Mouse (Mus musculus): ENCODE measurements around the gene Ddx39. TPM values are rescaled to one million over a fixed set of nuclear protein-coding genes. Genes with fewer than 3 reads are reported as not detected.

The Ddx39 gene
- polyA plus RNA-seq, 1 experiment from 2014 or later = 114 TPM

GRCm38 (mm10) chr8:83672936-83673335, 42.0 kb upstream of the Ddx39 start:
- Histone ChIP-seq H3K27me3 (ENCODE audit: control insufficient read depth, insufficient read depth, low read length) (peaks cover 3% of the 10 kb centered on the region; the same call in 1 of the 2 replicates), H3K27ac (replicated peaks in 1 of 2; ENCODE audit: control insufficient read depth in 1 of 2, insufficient read depth in 1 of 2, low read depth in 2 of 2, low read length in 2 of 2) (no peak overlapping the region), H3K9ac (ENCODE audit: low read length) (no peak overlapping the region), H3K4me1 (ENCODE audit: control insufficient read depth in 2 of 2, insufficient read depth in 2 of 2, low read length in 2 of 2) (peaks cover 6 to 9% of the 10 kb centered on the region in 2 experiments; a peak in 3 of 4 replicates), H3K36me3 (ENCODE audit: control insufficient read depth, insufficient read depth, low read length) (peaks cover 82% of the 10 kb centered on the region), H3K4me2 (ENCODE audit: low read length) (no peak overlapping the region), H3K4me3 (ENCODE audit: control insufficient read depth in 1 of 2, insufficient read depth in 1 of 2, low read depth in 1 of 2, low read length in 2 of 2) (no peak overlapping the region), H3K9me3 (ENCODE audit: control insufficient read depth, low read length) (no peaks in the 10 kb centered on the region)
- ATAC-seq (ENCODE audit: insufficient number of reproducible peaks, insufficient read depth, low FRiP score, low read depth) = no peak
- 60% methylated on average over 5 of the region's 5 CpGs for WGBS

GRCm38 (mm10) chr8:83674497-83674896, 40.5 kb upstream of the Ddx39 start:
- no peak overlapping the region for H3K9ac ChIP-seq (ENCODE audit: low read length)
- no peaks in the 10 kb centered on the region for H3K27me3 ChIP-seq (ENCODE audit: control insufficient read depth, insufficient read depth, low read length)
- ATAC-seq (ENCODE audit: insufficient number of reproducible peaks, insufficient read depth, low FRiP score, low read depth) = no peak
- no peaks in the 10 kb centered on the region for H3K4me1 ChIP-seq (ENCODE audit: control insufficient read depth in 2 of 2, insufficient read depth in 2 of 2, low read length in 2 of 2)
- peaks cover 88% of the 10 kb centered on the region for H3K36me3 ChIP-seq (ENCODE audit: control insufficient read depth, insufficient read depth, low read length)
- no peaks in the 10 kb centered on the region for H3K9me3 ChIP-seq (ENCODE audit: control insufficient read depth, low read length)
- no peak overlapping the region for H3K4me3 ChIP-seq (ENCODE audit: control insufficient read depth in 1 of 2, insufficient read depth in 1 of 2, low read depth in 1 of 2, low read length in 2 of 2)
- no peak overlapping the region for H3K4me2 ChIP-seq (ENCODE audit: low read length)
- no peak overlapping the region for H3K27ac ChIP-seq (replicated peaks in 1 of 2; ENCODE audit: control insufficient read depth in 1 of 2, insufficient read depth in 1 of 2, low read depth in 2 of 2, low read length in 2 of 2)
- 92% methylated on average over 5 of the region's 5 CpGs for WGBS

GRCm38 (mm10) chr8:83679866-83680265, 35.1 kb upstream of the Ddx39 start:
- Histone ChIP-seq H3K4me3 (ENCODE audit: control insufficient read depth in 1 of 2, insufficient read depth in 1 of 2, low read depth in 1 of 2, low read length in 2 of 2) (no peak overlapping the region), H3K36me3 (ENCODE audit: control insufficient read depth, insufficient read depth, low read length) (peaks cover 86% of the 10 kb centered on the region), H3K27me3 (ENCODE audit: control insufficient read depth, insufficient read depth, low read length) (no peaks in the 10 kb centered on the region), H3K4me1 (ENCODE audit: control insufficient read depth in 2 of 2, insufficient read depth in 2 of 2, low read length in 2 of 2) (peaks cover 10 to 14% of the 10 kb centered on the region in 2 experiments; a peak in 3 of 4 replicates), H3K27ac (replicated peaks in 1 of 2; ENCODE audit: control insufficient read depth in 1 of 2, insufficient read depth in 1 of 2, low read depth in 2 of 2, low read length in 2 of 2) (no peak overlapping the region), H3K4me2 (ENCODE audit: low read length) (no peak overlapping the region), H3K9me3 (ENCODE audit: control insufficient read depth, low read length) (no peaks in the 10 kb centered on the region), H3K9ac (ENCODE audit: low read length) (no peak overlapping the region)
- ATAC-seq (ENCODE audit: insufficient number of reproducible peaks, insufficient read depth, low FRiP score, low read depth) = no peak
- 92% methylated on average over 12 of the region's 12 CpGs for WGBS

GRCm38 (mm10) chr8:83680603-83681002, 34.4 kb upstream of the Ddx39 start:
- no peak overlapping the region for H3K9ac ChIP-seq (ENCODE audit: low read length)
- H3K4me3 ChIP-seq (ENCODE audit: control insufficient read depth in 1 of 2, insufficient read depth in 1 of 2, low read depth in 1 of 2, low read length in 2 of 2) = no peak overlapping the region
- no peak for ATAC-seq (ENCODE audit: insufficient number of reproducible peaks, insufficient read depth, low FRiP score, low read depth)
- peak overlapping the region; percentile 59 to 64 for H3K27ac ChIP-seq (replicated peaks in 1 of 2; ENCODE audit: control insufficient read depth in 1 of 2, insufficient read depth in 1 of 2, low read depth in 2 of 2, low read length in 2 of 2)
- H3K9me3 ChIP-seq (ENCODE audit: control insufficient read depth, low read length) = no peaks in the 10 kb centered on the region
- no peaks in the 10 kb centered on the region for H3K27me3 ChIP-seq (ENCODE audit: control insufficient read depth, insufficient read depth, low read length)
- peaks cover 91% of the 10 kb centered on the region for H3K36me3 ChIP-seq (ENCODE audit: control insufficient read depth, insufficient read depth, low read length)
- H3K4me2 ChIP-seq (ENCODE audit: low read length) = no peak overlapping the region
- peaks cover 10 to 14% of the 10 kb centered on the region in 2 experiments; a peak in 3 of 4 replicates for H3K4me1 ChIP-seq (ENCODE audit: control insufficient read depth in 2 of 2, insufficient read depth in 2 of 2, low read length in 2 of 2)
- 67% methylated on average over 5 of the region's 5 CpGs for WGBS

- H3K4me2 ChIP-seq (ENCODE audit: low read length) = no peak overlapping the region
- no peaks in the 10 kb centered on the region for H3K9me3 ChIP-seq (ENCODE audit: control insufficient read depth, low read length)
- ATAC-seq (ENCODE audit: insufficient number of reproducible peaks, insufficient read depth, low FRiP score, low read depth) = 0 out of 2 replicates have a peak, but pooled peaks have one; percentile 40
- 16% methylated on average over 6 of the region's 6 CpGs for WGBS
- H3K4me1 ChIP-seq (ENCODE audit: control insufficient read depth in 2 of 2, insufficient read depth in 2 of 2, low read length in 2 of 2) = peaks cover 10 to 14% of the 10 kb centered on the region in 2 experiments; a peak in 3 of 4 replicates
- H3K9ac ChIP-seq (ENCODE audit: low read length) = no peak overlapping the region
- H3K27me3 ChIP-seq (ENCODE audit: control insufficient read depth, insufficient read depth, low read length) = no peaks in the 10 kb centered on the region
- H3K4me3 ChIP-seq (ENCODE audit: control insufficient read depth in 1 of 2, insufficient read depth in 1 of 2, low read depth in 1 of 2, low read length in 2 of 2) = no peak overlapping the region
- peak overlapping the region; percentile 59 to 64 for H3K27ac ChIP-seq (replicated peaks in 1 of 2; ENCODE audit: control insufficient read depth in 1 of 2, insufficient read depth in 1 of 2, low read depth in 2 of 2, low read length in 2 of 2)
- peaks cover 93% of the 10 kb centered on the region for H3K36me3 ChIP-seq (ENCODE audit: control insufficient read depth, insufficient read depth, low read length)
Observed at GRCm38 (mm10) chr8:83681099-83681498, 33.9 kb upstream of the Ddx39 start.

- Histone ChIP-seq H3K4me2 (ENCODE audit: low read length) (no peak overlapping the region), H3K36me3 (ENCODE audit: control insufficient read depth, insufficient read depth, low read length) (peaks cover 76% of the 10 kb centered on the region), H3K27ac (replicated peaks in 1 of 2; ENCODE audit: control insufficient read depth in 1 of 2, insufficient read depth in 1 of 2, low read depth in 2 of 2, low read length in 2 of 2) (no peak overlapping the region), H3K9me3 (ENCODE audit: control insufficient read depth, low read length) (no peaks in the 10 kb centered on the region), H3K4me1 (ENCODE audit: control insufficient read depth in 2 of 2, insufficient read depth in 2 of 2, low read length in 2 of 2) (peaks cover 10 to 14% of the 10 kb centered on the region in 2 experiments; a peak in 3 of 4 replicates), H3K27me3 (ENCODE audit: control insufficient read depth, insufficient read depth, low read length) (no peaks in the 10 kb centered on the region), H3K9ac (ENCODE audit: low read length) (no peak overlapping the region), H3K4me3 (ENCODE audit: control insufficient read depth in 1 of 2, insufficient read depth in 1 of 2, low read depth in 1 of 2, low read length in 2 of 2) (no peak overlapping the region)
- 82% methylated on average over 9 of the region's 9 CpGs for WGBS
- ATAC-seq (ENCODE audit: insufficient number of reproducible peaks, insufficient read depth, low FRiP score, low read depth) = no peak
Observed at GRCm38 (mm10) chr8:83684517-83684916, 30.5 kb upstream of the Ddx39 start.

GRCm38 (mm10) chr8:83689264-83689663, 25.7 kb upstream of the Ddx39 start:
- H3K27me3 ChIP-seq (ENCODE audit: control insufficient read depth, insufficient read depth, low read length) = no peaks in the 10 kb centered on the region
- no peaks in the 10 kb centered on the region; a peak in 1 of 4 replicates for H3K4me1 ChIP-seq (ENCODE audit: control insufficient read depth in 2 of 2, insufficient read depth in 2 of 2, low read length in 2 of 2)
- WGBS = 90% methylated on average over 6 of the region's 6 CpGs
- H3K9ac ChIP-seq (ENCODE audit: low read length) = no peak overlapping the region
- H3K36me3 ChIP-seq (ENCODE audit: control insufficient read depth, insufficient read depth, low read length) = peaks cover 71% of the 10 kb centered on the region
- no peak overlapping the region for H3K4me3 ChIP-seq (ENCODE audit: control insufficient read depth in 1 of 2, insufficient read depth in 1 of 2, low read depth in 1 of 2, low read length in 2 of 2)
- H3K4me2 ChIP-seq (ENCODE audit: low read length) = no peak overlapping the region
- no peak for ATAC-seq (ENCODE audit: insufficient number of reproducible peaks, insufficient read depth, low FRiP score, low read depth)
- H3K9me3 ChIP-seq (ENCODE audit: control insufficient read depth, low read length) = no peaks in the 10 kb centered on the region
- H3K27ac ChIP-seq (replicated peaks in 1 of 2; ENCODE audit: control insufficient read depth in 1 of 2, insufficient read depth in 1 of 2, low read depth in 2 of 2, low read length in 2 of 2) = no peak overlapping the region

- H3K4me2 ChIP-seq (ENCODE audit: low read length) = no peak overlapping the region
- H3K4me3 ChIP-seq (ENCODE audit: control insufficient read depth in 1 of 2, insufficient read depth in 1 of 2, low read depth in 1 of 2, low read length in 2 of 2) = no peak overlapping the region
- no peak overlapping the region for H3K9ac ChIP-seq (ENCODE audit: low read length)
- H3K27me3 ChIP-seq (ENCODE audit: control insufficient read depth, insufficient read depth, low read length) = no peaks in the 10 kb centered on the region
- H3K4me1 ChIP-seq (ENCODE audit: control insufficient read depth in 2 of 2, insufficient read depth in 2 of 2, low read length in 2 of 2) = peaks cover 14 to 23% of the 10 kb centered on the region in 2 experiments
- H3K9me3 ChIP-seq (ENCODE audit: control insufficient read depth, low read length) = no peaks in the 10 kb centered on the region
- 70% methylated on average over 10 of the region's 10 CpGs for WGBS
- peaks cover 44% of the 10 kb centered on the region for H3K36me3 ChIP-seq (ENCODE audit: control insufficient read depth, insufficient read depth, low read length)
- no peak overlapping the region for H3K27ac ChIP-seq (replicated peaks in 1 of 2; ENCODE audit: control insufficient read depth in 1 of 2, insufficient read depth in 1 of 2, low read depth in 2 of 2, low read length in 2 of 2)
- no peak for ATAC-seq (ENCODE audit: insufficient number of reproducible peaks, insufficient read depth, low FRiP score, low read depth)
Observed at GRCm38 (mm10) chr8:83693609-83694236, 21.3 kb upstream of the Ddx39 start.
